Mouse (Mus musculus) intestine, postnatal 0 days (tissue): Measurements from ENCODE around the gene Stoml1. TPM values are rescaled to one million over a fixed set of nuclear protein-coding genes. Genes with fewer than 3 reads are reported as not detected.

Experiments
- ATAC-seq: fragments of 200-750 bp; cut with Nextera tagmentation; 2 replicates; pipeline ENCODE4 v1.8.0; 2017; ENCODE audit warnings: mild to moderate bottlenecking, moderate TSS enrichment, moderate library complexity
- H3K27ac ChIP-seq: fragments of 300-500 bp; sonication (generic); 2 replicates; pipeline ENCODE4 v1.5.1; 2014; ENCODE audit warnings: mild to moderate bottlenecking, low read depth, low read length, moderate library complexity
- H3K27me3 ChIP-seq: fragments of 300-500 bp; sonication (generic); replicated peaks from 2 replicates; pipeline ENCODE4 v1.6.1; 2014; ENCODE audit warnings: low read length, mixed read lengths; ENCODE audit not compliant: control insufficient read depth, insufficient read depth
- H3K36me3 ChIP-seq: fragments of 300-500 bp; sonication (generic); 2 replicates; pipeline ENCODE4 v1.6.1; 2014; ENCODE audit warnings: mild to moderate bottlenecking, moderate library complexity; ENCODE audit not compliant: control insufficient read depth, insufficient read depth
- H3K4me1 ChIP-seq: fragments of 300-500 bp; sonication (generic); replicated peaks from 2 replicates; pipeline ENCODE4 v1.6.1; 2014; ENCODE audit warnings: antibody characterized with exemption, low read length, mixed read lengths; ENCODE audit not compliant: control insufficient read depth, insufficient read depth
- H3K4me2 ChIP-seq: fragments of 300-500 bp; sonication (generic); replicated peaks from 2 replicates; pipeline ENCODE4 v1.6.1; 2014; ENCODE audit warnings: low read depth, mild to moderate bottlenecking, moderate library complexity
- H3K4me3 ChIP-seq: fragments of 300-500 bp; sonication (generic); 2 replicates; pipeline ENCODE4 v1.5.1; 2014; ENCODE audit warnings: low read depth, low read length
- H3K9ac ChIP-seq: fragments of 300-500 bp; sonication (generic); 2 replicates; pipeline ENCODE4 v1.6.1; 2014; ENCODE audit warnings: mild to moderate bottlenecking, low read depth, low read length
- H3K9me3 ChIP-seq: fragments of 300-500 bp; sonication (generic); 2 replicates; pipeline ENCODE4 v1.6.1; 2016; ENCODE audit warnings: mixed run types; ENCODE audit not compliant: control insufficient read depth
- CTCF ChIP-seq: sonication (generic); IDR thresholded peaks from 2 replicates; pipeline ENCODE4 v1.5.1; 2016; ENCODE audit warnings: low read depth, mild to moderate bottlenecking, control low read depth, antibody characterized with exemption, moderate library complexity
- WGBS: fragments of 180-500 bp; shearing (Covaris S2); extraction: QIAGEN DNeasy Blood & Tissue Kit; methylation state at CpG from one replicate; pipeline ENCODE4 v1.1.7; 2014; 5-methylcytosine and 5-hydroxymethylcytosine counted together
- polyA plus RNA-seq: library from polyadenylated mRNA; unstranded; fragments of >200 nt; fragmentation: Nextera tagmentation; extraction: Ambion mirVana; gene quantifications from 2 replicates; pipeline ENCODE4 v1.2.1, GENCODE M21; 2015

The Stoml1 gene
- polyA plus RNA-seq, 1 experiment from 2014 or later = 15.9 TPM

DNA sequence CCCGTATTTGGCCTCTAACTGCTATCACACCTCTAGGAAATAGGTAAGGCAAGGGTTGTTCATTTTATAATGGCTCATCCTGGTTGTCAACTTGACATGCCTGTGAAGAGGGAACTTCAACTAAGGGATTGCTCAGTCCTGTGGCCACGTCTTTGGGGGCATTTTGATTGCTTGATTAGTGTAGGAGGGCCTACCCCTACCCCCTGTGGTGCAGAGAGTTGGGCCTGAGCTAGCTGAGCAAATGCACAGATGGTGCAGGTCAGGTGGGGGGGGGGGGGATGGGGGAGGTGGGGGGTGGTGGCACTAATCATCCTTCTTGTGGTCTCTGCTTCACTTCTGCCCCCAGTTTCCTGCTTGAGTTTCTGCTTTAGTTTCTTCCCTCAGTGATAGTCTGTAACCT, 2.1 kb downstream of the Stoml1 start:
- Histone ChIP-seq H3K9ac (no peak overlapping the region), H3K9me3 (no peaks in the 10 kb centered on the region), H3K27ac (no peak overlapping the region), H3K4me1 (0 out of 2 replicates have a peak, but pooled peaks cover 3% of the 10 kb centered on the region), H3K4me2 (no peak overlapping the region), H3K36me3 (peaks cover 19% of the 10 kb centered on the region; the same call in 1 of the 2 replicates), H3K27me3 (no peaks in the 10 kb centered on the region), H3K4me3 (no peak overlapping the region)
- ATAC-seq = no peak
- WGBS = 60% methylated on average over 2 of the region's 2 CpGs
- no peak for TF ChIP-seq CTCF

GRCm38 (mm10) chr9:58255704-58256685, 3.0 kb downstream of the Stoml1 start:
- no peak for ATAC-seq
- 91% methylated on average over 10 of the region's 10 CpGs for WGBS
- Histone ChIP-seq H3K4me3 (no peak overlapping the region), H3K9me3 (no peaks in the 10 kb centered on the region), H3K27ac (no peak overlapping the region), H3K9ac (no peak overlapping the region), H3K27me3 (no peaks in the 10 kb centered on the region), H3K4me2 (no peak overlapping the region), H3K36me3 (peaks cover 22% of the 10 kb centered on the region; the same call in 1 of the 2 replicates), H3K4me1 (0 out of 2 replicates have a peak, but pooled peaks cover 3% of the 10 kb centered on the region)
- TF ChIP-seq CTCF = no peak

- Histone ChIP-seq H3K27ac (no peak overlapping the region), H3K9me3 (no peaks in the 10 kb centered on the region), H3K4me1 (no peaks in the 10 kb centered on the region), H3K4me2 (no peak overlapping the region), H3K36me3 (peaks cover 30% of the 10 kb centered on the region), H3K9ac (no peak overlapping the region), H3K4me3 (no peak overlapping the region), H3K27me3 (no peaks in the 10 kb centered on the region)
- WGBS = 98% methylated on average over 5 of the region's 5 CpGs
- no peak for TF ChIP-seq CTCF
- no peak for ATAC-seq
Measured at GRCm38 (mm10) chr9:58262507-58262906, 9.5 kb downstream of the Stoml1 start.

DNA sequence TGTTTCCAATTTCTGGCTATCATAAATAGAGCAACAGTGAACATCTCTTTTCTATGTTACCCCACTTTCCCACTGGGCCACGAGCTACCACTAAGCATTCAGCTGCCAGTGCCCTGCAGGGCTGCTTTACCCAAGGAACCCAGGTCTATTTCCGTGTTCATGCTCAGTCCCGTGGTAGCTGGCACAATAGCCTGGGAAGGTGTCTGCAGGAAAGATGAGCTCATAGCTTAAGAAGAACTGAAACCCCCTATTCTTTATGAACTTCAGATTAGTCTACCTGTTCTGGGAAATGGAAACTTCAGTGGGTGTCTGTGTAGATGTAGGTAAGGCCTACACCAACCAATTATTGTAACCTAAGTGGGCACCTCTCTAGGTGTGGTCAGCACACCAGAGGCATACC, 12.4 kb downstream of the Stoml1 start:
- H3K4me1 ChIP-seq = no peaks in the 10 kb centered on the region
- no peaks in the 10 kb centered on the region for H3K27me3 ChIP-seq
- no peak overlapping the region for H3K27ac ChIP-seq
- no peaks in the 10 kb centered on the region for H3K9me3 ChIP-seq
- no peak overlapping the region for H3K4me2 ChIP-seq
- no peak for TF ChIP-seq CTCF
- WGBS = 71% methylated on average over 3 of the region's 3 CpGs
- H3K4me3 ChIP-seq = no peak overlapping the region
- ATAC-seq = no peak
- H3K9ac ChIP-seq = no peak overlapping the region
- peaks cover 18% of the 10 kb centered on the region for H3K36me3 ChIP-seq

- Histone ChIP-seq H3K27ac (no peak overlapping the region), H3K4me2 (no peak overlapping the region), H3K36me3 (peaks cover 11% of the 10 kb centered on the region), H3K4me3 (no peak overlapping the region), H3K4me1 (no peaks in the 10 kb centered on the region), H3K9ac (no peak overlapping the region), H3K27me3 (no peaks in the 10 kb centered on the region), H3K9me3 (no peaks in the 10 kb centered on the region)
- TF ChIP-seq CTCF = no peak
- ATAC-seq = no peak
- WGBS = 38% methylated on average over 4 of the region's 4 CpGs
Measured at GRCm38 (mm10) chr9:58266571-58267011, 13.6 kb downstream of the Stoml1 start.

DNA sequence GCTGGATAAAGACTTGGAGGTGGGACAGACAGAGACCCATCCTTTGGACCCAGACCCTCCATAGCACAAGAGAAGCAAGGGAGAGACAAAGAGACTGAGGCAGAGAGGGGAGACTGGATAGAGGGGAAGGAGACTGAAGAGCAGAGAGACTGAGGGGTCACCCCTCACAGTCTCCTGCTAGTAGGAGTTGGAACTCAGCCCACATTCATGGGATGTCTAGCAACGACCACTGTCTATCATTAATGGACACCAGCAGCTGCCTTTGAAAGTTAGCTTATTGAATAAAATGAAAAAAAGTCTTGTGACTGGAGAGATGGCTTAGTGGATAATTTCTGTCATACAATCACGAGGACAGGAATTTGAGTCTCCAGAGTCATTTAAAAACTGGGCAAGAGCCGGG, 14.1 kb downstream of the Stoml1 start:
- H3K27me3 ChIP-seq = no peaks in the 10 kb centered on the region
- H3K27ac ChIP-seq = no peak overlapping the region
- ATAC-seq = no peak
- 75% methylated on average over 3 of the region's 3 CpGs for WGBS
- H3K36me3 ChIP-seq = peaks cover 7% of the 10 kb centered on the region; the same call in 1 of the 2 replicates
- no peaks in the 10 kb centered on the region for H3K4me1 ChIP-seq
- H3K4me3 ChIP-seq = no peak overlapping the region
- H3K9ac ChIP-seq = no peak overlapping the region
- H3K9me3 ChIP-seq = no peaks in the 10 kb centered on the region
- no peak for TF ChIP-seq CTCF
- no peak overlapping the region for H3K4me2 ChIP-seq
